In the genomic region with DNA sequence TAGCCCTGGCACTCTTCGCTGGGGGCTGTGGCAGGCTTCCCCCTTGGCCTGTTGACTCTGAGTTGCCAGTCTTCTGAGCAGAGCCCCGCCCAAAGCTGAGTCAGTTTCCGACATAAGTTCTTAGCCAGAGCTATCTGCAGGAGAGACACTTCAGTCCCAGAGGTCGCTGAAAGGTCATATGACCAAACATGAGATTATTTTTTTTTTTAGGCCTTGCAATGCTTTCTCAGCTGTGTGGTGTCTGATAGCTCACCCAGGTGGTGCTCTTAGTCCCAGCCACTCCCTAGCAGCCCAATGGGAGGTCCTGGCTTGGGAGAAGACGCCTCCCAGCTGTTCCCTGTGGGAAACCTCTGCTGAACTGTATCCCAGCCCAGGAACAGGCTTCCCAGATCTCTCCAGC, we compare ENCODE assay signal across 8 mouse cellular contexts. TPM values are rescaled to one million over a fixed set of nuclear protein-coding genes. Genes with fewer than 3 reads are reported as not detected.
A peak's percentile ranks its signal among the peaks of the same experiment; 100 is the strongest.
DNase-seq lines count a peak whose midpoint lies in the region; ATAC-seq and TF ChIP-seq lines count a peak whose summit lies in the region.

No protein-coding gene starts in this region.

- H3K4me1 ChIP-seq in heart, embryonic 10.5 days, result peaks cover 78% of the 10 kb centered on the region
- peaks cover 54% of the 10 kb centered on the region for H3K4me1 ChIP-seq in kidney, postnatal 0 days (replicated peaks; ENCODE audit: insufficient read depth, low read length)
- H3K4me1 ChIP-seq in megakaryocyte, embryonic 14.5 days, result peaks cover 99% of the 10 kb centered on the region

- H3K36me3 ChIP-seq in heart, embryonic 10.5 days, result peaks cover 51% of the 10 kb centered on the region
- peaks cover 21% of the 10 kb centered on the region; the same call in 1 of the 2 replicates for H3K36me3 ChIP-seq in kidney, postnatal 0 days (ENCODE audit: insufficient read depth, low read length)
- H3K36me3 ChIP-seq in megakaryocyte, embryonic 14.5 days (replicated peaks; ENCODE audit: low read length), result peaks cover 88% of the 10 kb centered on the region

- H3K4me2 ChIP-seq in kidney, postnatal 0 days (ENCODE audit: low read length), result no peak overlapping the region

- H3K4me3 ChIP-seq in heart, embryonic 10.5 days, result peak overlapping the region; percentile 29; the same call in 1 of the 2 replicates
- no peak overlapping the region for H3K4me3 ChIP-seq in kidney, postnatal 0 days (replicated peaks; ENCODE audit: low read depth, low read length)
- peak overlapping the region; percentile 89 for H3K4me3 ChIP-seq in megakaryocyte, embryonic 14.5 days (replicated peaks)

- no peaks in the 10 kb centered on the region for H3K9me3 ChIP-seq in heart, embryonic 10.5 days
- H3K9me3 ChIP-seq in kidney, postnatal 0 days (replicated peaks; ENCODE audit: low read length), result no peaks in the 10 kb centered on the region
- H3K9me3 ChIP-seq in megakaryocyte, embryonic 14.5 days, result no peaks in the 10 kb centered on the region

- peak; percentile 86 for DNase-seq in adrenal gland, adult 2 months
- DNase-seq in adrenal gland, postnatal 4 days (ENCODE audit: low spot score in 2 of 2), result no peak
- peak; percentile 72 for DNase-seq in adrenal gland, postnatal 14 days
- DNase-seq in heart, embryonic 10.5 days (ENCODE audit: low spot score), result peak; percentile 90
- DNase-seq in kidney, postnatal 0 days (ENCODE audit: low spot score), result peak; percentile 67
- DNase-seq in retina, postnatal 1 day, result no peak
- no peak for DNase-seq in cerebellum, postnatal 10 days

- peak overlapping the region; percentile 87 for H3K27ac ChIP-seq in heart, embryonic 10.5 days
- H3K27ac ChIP-seq in kidney, postnatal 0 days, result peak overlapping the region; percentile 82

- no peaks in the 10 kb centered on the region for H3K27me3 ChIP-seq in heart, embryonic 10.5 days (ENCODE audit: insufficient read depth, poor library complexity, severe bottlenecking)
- no peaks in the 10 kb centered on the region for H3K27me3 ChIP-seq in kidney, postnatal 0 days (ENCODE audit: insufficient read depth, low read length)
- H3K27me3 ChIP-seq in megakaryocyte, embryonic 14.5 days (replicated peaks), result no peaks in the 10 kb centered on the region

- ATAC-seq in kidney, postnatal 0 days (replicated peaks; ENCODE audit: low FRiP score, low read depth), result peak; percentile 41; the same call in 1 of the 2 replicates

- WGBS in heart, embryonic 10.5 days, result 24% methylated on average over 5 of the region's 5 CpGs
- WGBS in kidney, postnatal 0 days, result 38% methylated on average over 5 of the region's 5 CpGs

- peak overlapping the region; percentile 8; the same call in 1 of the 2 replicates for H3K9ac ChIP-seq in kidney, postnatal 0 days (ENCODE audit: low read depth, low read length)

- TF ChIP-seq CTCF in kidney, postnatal 0 days (IDR thresholded peaks at IDR 0.05; ENCODE audit: low read depth), result no peak

RNA-seq across cellular contexts. Expression of a gene that starts 22.7 kb away (rescaled TPM):
- total RNA-seq in adrenal gland, adult 2 months (2021), result 10 to 100 TPM; 38.0 to 66.4 TPM
- polyA plus RNA-seq in adrenal gland, adult 2 months (2012; rRNA removed), result 66.1 and 78.8 TPM in 2 replicates
- total RNA-seq in adrenal gland, postnatal 4 days (2021), result 10 to 100 TPM; 60.5 to 70.3 TPM
- total RNA-seq in adrenal gland, postnatal 14 days (2021), result 39.3 and 44.9 TPM in 2 replicates
- 17.6 and 22.0 TPM in 2 replicates for polyA plus RNA-seq in heart, embryonic 10.5 days (2016; fragmentation: Nextera tagmentation; extraction: Ambion mirVana)
- polyA plus RNA-seq in kidney, postnatal 0 days (2015; fragmentation: Nextera tagmentation; extraction: Ambion mirVana), result 27.8 and 30.5 TPM in 2 replicates
- polyA plus RNA-seq in megakaryocyte, embryonic 14.5 days (2012; ENCODE audit: insufficient read depth, low replicate concordance), result 207 and 435 TPM in 2 replicates

Comparison
In these comparisons a context has a peak if more than half of its experiments do, and no peak if none do; other contexts are left out.
1. DNase-seq: peak in adrenal gland, adult 2 months (single experiment), adrenal gland, postnatal 14 days (single experiment), heart, embryonic 10.5 days (single experiment) and kidney, postnatal 0 days (single experiment); none in adrenal gland, postnatal 4 days (0 of 2), retina, postnatal 1 day (single experiment) and cerebellum, postnatal 10 days (0 of 2).